Mouse (Mus musculus) intestine, embryonic 14.5 days (tissue): ENCODE results near the gene Egfr. TPM values are rescaled to one million over a fixed set of nuclear protein-coding genes. Genes with fewer than 3 reads are reported as not detected.

Experiments used
- ATAC-seq: fragments of 200-750 bp; cut with Nextera tagmentation; replicated peaks from 2 replicates; pipeline ENCODE4 v1.8.0; 2017; ENCODE audit warnings: low read depth, moderate number of reproducible peaks, moderate TSS enrichment, moderate library complexity; ENCODE audit not compliant: low FRiP score, low TSS enrichment
- DNase-seq: peaks from one replicate; pipeline ENCODE4 v3.0.0-alpha.2; 2018; ENCODE audit warnings: low spot score
- H3K27ac ChIP-seq: fragments of 300-500 bp; sonication (generic); 2 replicates; pipeline ENCODE4 v1.5.1; 2014; ENCODE audit warnings: low read depth, mild to moderate bottlenecking, control low read depth
- H3K27me3 ChIP-seq: fragments of 300-500 bp; sonication (generic); replicated peaks from 2 replicates; pipeline ENCODE4 v1.6.1; 2014; ENCODE audit warnings: low read length, control low read depth; ENCODE audit not compliant: control insufficient read depth, insufficient read depth
- H3K36me3 ChIP-seq: fragments of 300-500 bp; sonication (generic); 2 replicates; pipeline ENCODE4 v1.6.1; 2014; ENCODE audit warnings: low read length, control low read depth; ENCODE audit not compliant: control insufficient read depth, insufficient read depth
- H3K4me1 ChIP-seq: fragments of 300-500 bp; sonication (generic); replicated peaks from 2 replicates; pipeline ENCODE4 v1.6.1; 2014; ENCODE audit warnings: low read length, control low read depth, mixed read lengths; ENCODE audit not compliant: control insufficient read depth, insufficient read depth
- H3K4me2 ChIP-seq: fragments of 300-500 bp; sonication (generic); 2 replicates; pipeline ENCODE4 v1.6.1; 2014; ENCODE audit warnings: low read length
- H3K4me3 ChIP-seq: fragments of 300-500 bp; sonication (generic); 2 replicates; pipeline ENCODE4 v1.5.1; 2014; ENCODE audit warnings: low read depth, low read length, control low read depth, mixed read lengths
- H3K9ac ChIP-seq: fragments of 300-500 bp; sonication (generic); 2 replicates; pipeline ENCODE4 v1.6.1; 2014; ENCODE audit warnings: mild to moderate bottlenecking, low read length
- H3K9me3 ChIP-seq: fragments of 300-500 bp; sonication (generic); 2 replicates; pipeline ENCODE4 v1.6.1; 2016; ENCODE audit warnings: low read length, control low read depth; ENCODE audit not compliant: control insufficient read depth
- WGBS: fragments of 180-500 bp; shearing (Covaris S2); extraction: QIAGEN DNeasy Blood & Tissue Kit; methylation state at CpG from one replicate; pipeline ENCODE4 v1.1.7; 2014; 5-methylcytosine and 5-hydroxymethylcytosine counted together
- polyA plus RNA-seq: library from polyadenylated mRNA; unstranded; fragments of >200 nt; fragmentation: Nextera tagmentation; extraction: Ambion mirVana; gene quantifications from 2 replicates; pipeline ENCODE4 v1.2.1, GENCODE M21; 2014

The Egfr gene
- 21.2 and 21.4 TPM in 2 replicates for polyA plus RNA-seq

GRCm38 (mm10) chr11:16752007-16752348 lies at the start of gene Egfr:
Gene Egfr, plus strand, starts transcription at chr11:16752203.
- no peaks in the 10 kb centered on the region for H3K36me3 ChIP-seq
- H3K9me3 ChIP-seq, result no peaks in the 10 kb centered on the region
- peak within 1 kb of the TSS; percentile 62 for H3K9ac ChIP-seq
- DNase-seq, result no peak
- ATAC-seq, result peak; percentile 94
- H3K4me3 ChIP-seq, result peak within 1 kb of the TSS; percentile 72
- H3K4me2 ChIP-seq, result peak within 1 kb of the TSS; percentile 55
- peaks cover 3% of the 10 kb centered on the region; the same call in 1 of the 2 replicates for H3K4me1 ChIP-seq
- 1% methylated on average over 21 of the region's 21 CpGs for whole genome bisulfite sequencing
- peak within 1 kb of the TSS; percentile 18; the same call in 1 of the 2 replicates for H3K27ac ChIP-seq
- no peaks in the 10 kb centered on the region for H3K27me3 ChIP-seq

GRCm38 (mm10) chr11:16703221-16703620 lies 48.8 kb upstream of the Egfr start:
- Histone ChIP-seq H3K27me3 (no peaks in the 10 kb centered on the region), H3K9ac (no peak overlapping the region), H3K36me3 (no peaks in the 10 kb centered on the region), H3K4me1 (no peaks in the 10 kb centered on the region), H3K4me2 (no peak overlapping the region), H3K27ac (no peak overlapping the region), H3K9me3 (no peaks in the 10 kb centered on the region), H3K4me3 (no peak overlapping the region)
- ATAC-seq, result no peak
- 80% methylated on average over 3 of the region's 3 CpGs for WGBS
- no peak for DNase-seq

GRCm38 (mm10) chr11:16735083-16735644 lies 16.8 kb upstream of the Egfr start:
- Histone ChIP-seq H3K4me3 (no peak overlapping the region), H3K36me3 (no peaks in the 10 kb centered on the region), H3K4me2 (no peak overlapping the region), H3K9ac (no peak overlapping the region), H3K9me3 (no peaks in the 10 kb centered on the region), H3K27me3 (no peaks in the 10 kb centered on the region), H3K27ac (no peak overlapping the region), H3K4me1 (no peaks in the 10 kb centered on the region)
- ATAC-seq (no peak), DNase-seq (no peak)
- 59% methylated on average over 1 of the region's 1 CpGs for WGBS

- ATAC-seq (no peak), DNase-seq (no peak)
- Histone ChIP-seq H3K9ac (no peak overlapping the region), H3K4me1 (no peaks in the 10 kb centered on the region), H3K36me3 (no peaks in the 10 kb centered on the region), H3K27ac (no peak overlapping the region), H3K27me3 (no peaks in the 10 kb centered on the region), H3K9me3 (no peaks in the 10 kb centered on the region), H3K4me3 (no peak overlapping the region), H3K4me2 (no peak overlapping the region)
- WGBS, result 70% methylated on average over 2 of the region's 2 CpGs
These were observed 14.7 kb upstream of the Egfr start for GRCm38 (mm10) chr11:16737323-16737722.

- no peak overlapping the region for H3K27ac ChIP-seq
- H3K36me3 ChIP-seq, result no peaks in the 10 kb centered on the region
- ATAC-seq, result no peak
These were observed 13.3 kb upstream of the Egfr start for GRCm38 (mm10) chr11:16738691-16739090.

GRCm38 (mm10) chr11:16739155-16739554 lies 12.8 kb upstream of the Egfr start:
- Histone ChIP-seq H3K27me3 (no peaks in the 10 kb centered on the region), H3K9me3 (no peaks in the 10 kb centered on the region), H3K36me3 (no peaks in the 10 kb centered on the region), H3K4me1 (no peaks in the 10 kb centered on the region), H3K4me3 (no peak overlapping the region), H3K9ac (no peak overlapping the region), H3K4me2 (no peak overlapping the region), H3K27ac (no peak overlapping the region)
- ATAC-seq (peak; percentile 81), DNase-seq (no peak)
- 56% methylated on average over 3 of the region's 3 CpGs for WGBS

More at GRCm38 (mm10) chr11:16738691-16739090, 13.3 kb upstream of the Egfr start:
- Histone ChIP-seq H3K4me1 (no peaks in the 10 kb centered on the region), H3K27me3 (no peaks in the 10 kb centered on the region), H3K4me3 (no peak overlapping the region), H3K9ac (no peak overlapping the region), H3K9me3 (no peaks in the 10 kb centered on the region), H3K4me2 (no peak overlapping the region)
- no peak for DNase-seq
- 68% methylated on average over 2 of the region's 2 CpGs for WGBS

GRCm38 (mm10) chr11:16740691-16741611 lies 11.1 kb upstream of the Egfr start:
- Histone ChIP-seq H3K36me3 (no peaks in the 10 kb centered on the region), H3K4me1 (no peaks in the 10 kb centered on the region), H3K27me3 (no peaks in the 10 kb centered on the region), H3K4me3 (no peak overlapping the region), H3K27ac (no peak overlapping the region), H3K4me2 (no peak overlapping the region), H3K9ac (no peak overlapping the region), H3K9me3 (no peaks in the 10 kb centered on the region)
- DNase-seq (no peak), ATAC-seq (no peak)
- 82% methylated on average over 10 of the region's 10 CpGs for WGBS

GRCm38 (mm10) chr11:16742251-16742650 lies 9.8 kb upstream of the Egfr start:
- no peak overlapping the region for H3K27ac ChIP-seq

More at GRCm38 (mm10) chr11:16742251-16742650, 9.8 kb upstream of the Egfr start:
- DNase-seq, result no peak
- no peaks in the 10 kb centered on the region for H3K4me1 ChIP-seq
- H3K4me3 ChIP-seq, result no peak overlapping the region
- no peaks in the 10 kb centered on the region for H3K9me3 ChIP-seq
- no peak overlapping the region for H3K9ac ChIP-seq
- ATAC-seq, result no peak
- no peaks in the 10 kb centered on the region for H3K36me3 ChIP-seq
- no peak overlapping the region for H3K4me2 ChIP-seq
- H3K27me3 ChIP-seq, result no peaks in the 10 kb centered on the region
- 79% methylated on average over 4 of the region's 4 CpGs for WGBS
